Mouse (Mus musculus) heart, embryonic 15.5 days (tissue): ENCODE measurements around the gene Arfgap3. TPM values are rescaled to one million over a fixed set of nuclear protein-coding genes. Genes with fewer than 3 reads are reported as not detected.
"Not testable (repeated sequence)": the region's sequence is repeated elsewhere in the genome, so short reads cannot be mapped to it uniquely, and the experiment has no call there.

Experiments used
- ATAC-seq: fragments of 200-750 bp; cut with Nextera tagmentation; replicated peaks from 2 replicates; pipeline ENCODE4 v1.8.0; 2017; ENCODE audit warnings: low read depth, moderate TSS enrichment; ENCODE audit not compliant: insufficient number of reproducible peaks, insufficient read depth, low FRiP score
- H3K27ac ChIP-seq: fragments of 300-500 bp; sonication (generic); 2 replicates; pipeline ENCODE4 v1.5.1; 2015; ENCODE audit warnings: mild to moderate bottlenecking, inconsistent platforms
- H3K27me3 ChIP-seq: fragments of 300-500 bp; sonication (generic); 2 replicates; pipeline ENCODE4 v1.6.1; 2015; ENCODE audit warnings: inconsistent platforms
- H3K36me3 ChIP-seq: fragments of 300-500 bp; sonication (generic); 2 replicates; pipeline ENCODE4 v1.6.1; 2015; ENCODE audit warnings: mild to moderate bottlenecking, inconsistent platforms
- H3K4me1 ChIP-seq: fragments of 300-500 bp; sonication (generic); replicated peaks from 2 replicates; pipeline ENCODE4 v1.6.1; 2015; ENCODE audit warnings: inconsistent platforms
- H3K4me2 ChIP-seq: fragments of 300-500 bp; sonication (generic); 2 replicates; pipeline ENCODE4 v1.6.1; 2015; ENCODE audit warnings: inconsistent platforms, mild to moderate bottlenecking, moderate library complexity
- H3K4me3 ChIP-seq: fragments of 300-500 bp; sonication (generic); 2 replicates; pipeline ENCODE4 v1.5.1; 2015; ENCODE audit warnings: mild to moderate bottlenecking, inconsistent platforms
- H3K9ac ChIP-seq: fragments of 300-500 bp; sonication (generic); 2 replicates; pipeline ENCODE4 v1.6.1; 2015; ENCODE audit warnings: mild to moderate bottlenecking, inconsistent platforms
- H3K9me3 ChIP-seq: fragments of 300-500 bp; sonication (generic); replicated peaks from 2 replicates; pipeline ENCODE4 v1.6.1; 2016; ENCODE audit warnings: inconsistent platforms
- WGBS: fragments of 180-500 bp; shearing (Covaris S2); methylation state at CpG from one replicate; pipeline ENCODE4 v1.1.7; 2015; ENCODE audit warnings: mixed read lengths; 5-methylcytosine and 5-hydroxymethylcytosine counted together
- polyA plus RNA-seq: library from polyadenylated mRNA; unstranded; fragments of >200 nt; fragmentation: Nextera tagmentation; extraction: Ambion mirVana; gene quantifications from 2 replicates; pipeline ENCODE4 v1.2.1, GENCODE M21; 2015

The Arfgap3 gene
- polyA plus RNA-seq, 1 experiment from 2014 or later = 37.7 TPM

- Histone ChIP-seq H3K4me1 (no peaks in the 10 kb centered on the region; the same call in none of the 2 replicates), H3K4me2 (no peak overlapping the region), H3K36me3 (no peaks in the 10 kb centered on the region), H3K4me3 (no peak overlapping the region), H3K27ac (no peak overlapping the region), H3K9me3 (no peaks in the 10 kb centered on the region), H3K27me3 (no peaks in the 10 kb centered on the region), H3K9ac (no peak overlapping the region)
- 80% methylated on average over 8 of the region's 8 CpGs for WGBS
- ATAC-seq = no peak
Observed at GRCm38 (mm10) chr15:83293706-83294645, 56.1 kb downstream of the Arfgap3 start.

- H3K4me2 ChIP-seq = no peak overlapping the region
- ATAC-seq = no peak
- no peaks in the 10 kb centered on the region for H3K9me3 ChIP-seq
- no peaks in the 10 kb centered on the region; the same call in 1 of the 2 replicates for H3K4me1 ChIP-seq
- 61% methylated on average over 6 of the region's 6 CpGs for WGBS
- no peaks in the 10 kb centered on the region for H3K27me3 ChIP-seq
- H3K27ac ChIP-seq = no peak overlapping the region
- H3K9ac ChIP-seq = no peak overlapping the region
- no peaks in the 10 kb centered on the region for H3K36me3 ChIP-seq
- H3K4me3 ChIP-seq = no peak overlapping the region
Observed at GRCm38 (mm10) chr15:83293144-83293543, 56.9 kb downstream of the Arfgap3 start.

- no peaks in the 10 kb centered on the region for H3K27me3 ChIP-seq
- no peaks in the 10 kb centered on the region for H3K9me3 ChIP-seq
- H3K4me2 ChIP-seq = no peak overlapping the region
- no peaks in the 10 kb centered on the region; the same call in 1 of the 2 replicates for H3K4me1 ChIP-seq
- no peak overlapping the region for H3K9ac ChIP-seq
- no peak overlapping the region for H3K4me3 ChIP-seq
- no peaks in the 10 kb centered on the region for H3K36me3 ChIP-seq
- 72% methylated on average over 13 of the region's 13 CpGs for WGBS
- H3K27ac ChIP-seq = no peak overlapping the region
- ATAC-seq = no peak
Observed at GRCm38 (mm10) chr15:83292261-83293056, 57.6 kb downstream of the Arfgap3 start.

- 78% methylated on average over 2 of the region's 2 CpGs for WGBS
- H3K9me3 ChIP-seq = no peaks in the 10 kb centered on the region
- ATAC-seq = no peak
- H3K27ac ChIP-seq = no peak overlapping the region
- H3K9ac ChIP-seq = no peak overlapping the region
- H3K4me3 ChIP-seq = no peak overlapping the region
- no peaks in the 10 kb centered on the region; the same call in 1 of the 2 replicates for H3K4me1 ChIP-seq
- no peaks in the 10 kb centered on the region for H3K36me3 ChIP-seq
- no peaks in the 10 kb centered on the region for H3K27me3 ChIP-seq
- no peak overlapping the region for H3K4me2 ChIP-seq
Observed at GRCm38 (mm10) chr15:83290899-83291298, 59.1 kb downstream of the Arfgap3 start.

GRCm38 (mm10) chr15:83284828-83285227 is 65.2 kb downstream of the Arfgap3 start:
- H3K4me1 ChIP-seq = no peaks in the 10 kb centered on the region
- ATAC-seq = no peak
- no peaks in the 10 kb centered on the region for H3K27me3 ChIP-seq
- H3K27ac ChIP-seq = no peak overlapping the region
- no peaks in the 10 kb centered on the region for H3K36me3 ChIP-seq
- no peak overlapping the region for H3K9ac ChIP-seq
- 59% methylated on average over 8 of the region's 8 CpGs for WGBS
- H3K9me3 ChIP-seq = no peaks in the 10 kb centered on the region
- no peak overlapping the region for H3K4me3 ChIP-seq
- no peak overlapping the region for H3K4me2 ChIP-seq

DNA sequence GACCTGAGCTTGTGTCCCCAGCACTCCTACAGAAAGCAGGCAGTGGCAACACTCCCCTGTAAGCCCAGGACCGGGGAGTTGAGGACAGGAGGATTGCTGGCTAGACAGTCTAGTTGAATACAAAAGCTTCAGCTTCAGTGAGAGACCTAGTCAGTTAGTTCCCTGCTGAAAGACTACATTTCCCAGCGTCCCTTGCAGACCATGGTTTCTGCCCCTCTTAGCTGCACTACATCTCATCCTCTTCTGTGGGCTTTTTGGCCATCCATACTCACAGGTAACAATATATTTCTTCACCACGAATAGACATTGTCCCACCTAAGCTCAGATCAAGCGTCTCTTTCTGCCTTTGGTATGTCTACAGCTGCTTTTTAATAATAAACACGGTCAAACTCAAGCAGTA is 67.7 kb downstream of the Arfgap3 start:
- Histone ChIP-seq H3K36me3 (no peaks in the 10 kb centered on the region), H3K4me3 (no peak overlapping the region), H3K4me1 (no peaks in the 10 kb centered on the region), H3K9ac (no peak overlapping the region), H3K27ac (no peak overlapping the region), H3K27me3 (no peaks in the 10 kb centered on the region), H3K4me2 (no peak overlapping the region), H3K9me3 (no peaks in the 10 kb centered on the region)
- no peak for ATAC-seq
- WGBS = 71% methylated on average over 5 of the region's 5 CpGs

GRCm38 (mm10) chr15:83281303-83281702 is 68.7 kb downstream of the Arfgap3 start:
- H3K9ac ChIP-seq = no peak overlapping the region
- no peak for ATAC-seq

DNA sequence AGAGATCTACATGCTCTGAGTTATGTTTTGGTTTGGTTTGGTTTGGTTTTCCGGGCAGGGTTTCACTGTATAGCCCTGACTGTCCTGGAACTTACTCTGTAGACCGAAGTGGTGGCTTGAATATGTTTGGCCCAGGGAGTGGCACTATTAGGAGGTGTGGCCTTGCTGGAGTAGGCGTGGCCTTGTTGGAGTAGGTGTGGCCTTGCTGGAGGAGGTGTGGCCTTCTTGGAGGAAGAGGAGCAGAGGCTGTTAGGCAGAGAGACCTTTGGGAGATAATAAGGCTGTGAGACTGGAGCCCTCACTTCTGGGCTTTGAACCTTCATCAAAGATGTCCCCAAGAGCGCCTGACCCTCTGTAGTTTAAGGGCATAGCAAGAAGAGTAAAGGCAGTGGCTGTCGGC is 71.5 kb downstream of the Arfgap3 start:
- no peak overlapping the region for H3K4me2 ChIP-seq
- no peak for ATAC-seq
- H3K4me1 ChIP-seq = no peaks in the 10 kb centered on the region
- no peaks in the 10 kb centered on the region for H3K27me3 ChIP-seq
- 83% methylated on average over 5 of the region's 5 CpGs for WGBS
- H3K9ac ChIP-seq = no peak overlapping the region
- H3K4me3 ChIP-seq = no peak overlapping the region
- no peaks in the 10 kb centered on the region for H3K9me3 ChIP-seq
- H3K36me3 ChIP-seq = no peaks in the 10 kb centered on the region
- no peak overlapping the region for H3K27ac ChIP-seq

More at GRCm38 (mm10) chr15:83281303-83281702, 68.7 kb downstream of the Arfgap3 start:
- Histone ChIP-seq H3K9me3 (no peaks in the 10 kb centered on the region), H3K4me3 (no peak overlapping the region), H3K27me3 (no peaks in the 10 kb centered on the region), H3K36me3 (no peaks in the 10 kb centered on the region), H3K4me2 (no peak overlapping the region), H3K27ac (no peak overlapping the region), H3K4me1 (no peaks in the 10 kb centered on the region)
- 59% methylated on average over 11 of the region's 11 CpGs for WGBS

GRCm38 (mm10) chr15:83277451-83277850 is 72.6 kb downstream of the Arfgap3 start:
- no peak overlapping the region for H3K4me3 ChIP-seq
- WGBS = 75% methylated on average over 4 of the region's 4 CpGs

DNA sequence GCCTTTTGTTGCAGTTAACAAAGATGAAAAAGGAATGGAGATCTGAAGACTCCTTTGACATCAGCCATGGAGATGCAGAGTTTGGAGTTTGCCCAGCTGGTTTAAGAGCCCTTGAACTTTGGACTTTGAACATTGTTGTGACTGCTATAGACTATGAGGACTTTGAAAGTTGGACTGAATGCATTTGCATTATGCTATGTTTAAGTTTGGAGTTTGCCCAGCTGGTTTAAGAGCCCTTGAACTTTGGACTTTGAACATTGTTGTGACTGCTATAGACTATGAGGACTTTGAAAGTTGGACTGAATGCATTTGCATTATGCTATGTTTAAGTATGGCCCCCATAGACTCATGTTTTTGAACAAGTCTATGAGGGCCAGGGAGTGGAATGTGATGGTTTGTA is 75.8 kb downstream of the Arfgap3 start:
- H3K27ac ChIP-seq, H3K4me3 ChIP-seq, H3K9me3 ChIP-seq, H3K27me3 ChIP-seq, H3K4me2 ChIP-seq, H3K4me1 ChIP-seq, ATAC-seq, H3K9ac ChIP-seq, H3K36me3 ChIP-seq: not testable (repeated sequence)

More at GRCm38 (mm10) chr15:83277451-83277850, 72.6 kb downstream of the Arfgap3 start:
- no peaks in the 10 kb centered on the region for H3K36me3 ChIP-seq
- no peak overlapping the region for H3K27ac ChIP-seq
- no peaks in the 10 kb centered on the region for H3K4me1 ChIP-seq
- ATAC-seq = no peak
- no peak overlapping the region for H3K4me2 ChIP-seq
- no peaks in the 10 kb centered on the region for H3K27me3 ChIP-seq
- no peak overlapping the region for H3K9ac ChIP-seq
- H3K9me3 ChIP-seq = no peaks in the 10 kb centered on the region

- Histone ChIP-seq H3K27ac (no peak overlapping the region), H3K4me2 (no peak overlapping the region), H3K4me3 (no peak overlapping the region), H3K9ac (no peak overlapping the region), H3K4me1 (no peaks in the 10 kb centered on the region), H3K27me3 (no peaks in the 10 kb centered on the region), H3K36me3 (no peaks in the 10 kb centered on the region), H3K9me3 (no peaks in the 10 kb centered on the region)
- 83% methylated on average over 2 of the region's 2 CpGs for WGBS
- ATAC-seq = no peak
Observed at GRCm38 (mm10) chr15:83273017-83273416, 77.0 kb downstream of the Arfgap3 start.
